Mouse (Mus musculus) embryonic facial prominence, embryonic 13.5 days (tissue): ENCODE results near the gene Cd4. TPM values are rescaled to one million over a fixed set of nuclear protein-coding genes. Genes with fewer than 3 reads are reported as not detected.

Source experiments
- ATAC-seq: fragments of 200-750 bp; cut with Nextera tagmentation; 2 replicates; pipeline ENCODE4 v1.8.0; 2017; ENCODE audit warnings: low read depth; ENCODE audit not compliant: insufficient number of reproducible peaks, insufficient read depth, low FRiP score, low TSS enrichment
- H3K27ac ChIP-seq: fragments of 300-500 bp; sonication (generic); 2 replicates; pipeline ENCODE4 v1.5.1; 2015; ENCODE audit warnings: moderate library complexity, mild to moderate bottlenecking, inconsistent platforms
- H3K27me3 ChIP-seq: fragments of 300-500 bp; sonication (generic); 2 replicates; pipeline ENCODE4 v1.6.1; 2015; ENCODE audit warnings: mild to moderate bottlenecking, inconsistent platforms
- H3K36me3 ChIP-seq: fragments of 300-500 bp; sonication (generic); 2 replicates; pipeline ENCODE4 v1.6.1; 2015; ENCODE audit warnings: mild to moderate bottlenecking, inconsistent platforms
- H3K4me1 ChIP-seq: fragments of 300-500 bp; sonication (generic); 2 replicates; pipeline ENCODE4 v1.6.1; 2015; ENCODE audit warnings: inconsistent platforms
- H3K4me2 ChIP-seq: fragments of 300-500 bp; sonication (generic); 2 replicates; pipeline ENCODE4 v1.6.1; 2015; ENCODE audit warnings: moderate library complexity, mild to moderate bottlenecking, inconsistent platforms
- H3K4me3 ChIP-seq: fragments of 300-500 bp; sonication (generic); 2 replicates; pipeline ENCODE4 v1.5.1; 2015; ENCODE audit warnings: mild to moderate bottlenecking, inconsistent platforms
- H3K9ac ChIP-seq: fragments of 300-500 bp; sonication (generic); 2 replicates; pipeline ENCODE4 v1.6.1; 2015; ENCODE audit warnings: mild to moderate bottlenecking, inconsistent platforms
- H3K9me3 ChIP-seq: fragments of 300-500 bp; sonication (generic); 2 replicates; pipeline ENCODE4 v1.6.1; 2016; ENCODE audit warnings: inconsistent platforms
- WGBS: fragments of 180-500 bp; shearing (Covaris S2); methylation state at CpG from one replicate; pipeline ENCODE4 v1.1.7; 2015; ENCODE audit warnings: mixed read lengths; 5-methylcytosine and 5-hydroxymethylcytosine counted together
- polyA plus RNA-seq: library from polyadenylated mRNA; unstranded; fragments of >200 nt; fragmentation: Nextera tagmentation; extraction: Ambion mirVana; gene quantifications from 2 replicates; pipeline ENCODE4 v1.2.1, GENCODE M21; 2015

Cd4 gene
- polyA plus RNA-seq, 1 experiment from 2014 or later = 0.37 TPM

DNA sequence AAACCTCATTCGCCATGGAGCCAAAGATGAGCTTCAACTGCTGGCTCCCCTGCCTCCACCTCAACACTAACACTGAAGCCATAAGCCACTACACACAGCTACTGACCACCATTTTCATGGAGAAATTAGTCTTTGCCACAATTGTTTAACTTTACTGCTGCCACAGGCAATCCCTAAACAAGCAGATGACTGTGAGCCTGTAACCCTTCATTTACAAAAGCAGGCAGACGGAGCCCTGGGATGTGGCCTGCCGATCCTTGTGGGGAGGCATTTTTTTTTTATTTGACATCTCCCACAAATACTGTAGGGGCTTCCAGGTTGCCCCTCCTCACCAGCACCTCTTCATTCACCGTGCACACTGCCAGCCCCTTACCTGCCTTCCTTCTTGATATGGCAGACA lies 71.4 kb downstream of the Cd4 start:
- Histone ChIP-seq H3K4me3 (no peak overlapping the region), H3K9ac (no peak overlapping the region), H3K9me3 (no peaks in the 10 kb centered on the region), H3K27me3 (no peaks in the 10 kb centered on the region), H3K36me3 (peaks cover 76% of the 10 kb centered on the region), H3K4me2 (no peak overlapping the region), H3K27ac (no peak overlapping the region), H3K4me1 (peaks cover 25% of the 10 kb centered on the region)
- no peak for ATAC-seq
- 86% methylated on average over 4 of the region's 4 CpGs for WGBS

DNA sequence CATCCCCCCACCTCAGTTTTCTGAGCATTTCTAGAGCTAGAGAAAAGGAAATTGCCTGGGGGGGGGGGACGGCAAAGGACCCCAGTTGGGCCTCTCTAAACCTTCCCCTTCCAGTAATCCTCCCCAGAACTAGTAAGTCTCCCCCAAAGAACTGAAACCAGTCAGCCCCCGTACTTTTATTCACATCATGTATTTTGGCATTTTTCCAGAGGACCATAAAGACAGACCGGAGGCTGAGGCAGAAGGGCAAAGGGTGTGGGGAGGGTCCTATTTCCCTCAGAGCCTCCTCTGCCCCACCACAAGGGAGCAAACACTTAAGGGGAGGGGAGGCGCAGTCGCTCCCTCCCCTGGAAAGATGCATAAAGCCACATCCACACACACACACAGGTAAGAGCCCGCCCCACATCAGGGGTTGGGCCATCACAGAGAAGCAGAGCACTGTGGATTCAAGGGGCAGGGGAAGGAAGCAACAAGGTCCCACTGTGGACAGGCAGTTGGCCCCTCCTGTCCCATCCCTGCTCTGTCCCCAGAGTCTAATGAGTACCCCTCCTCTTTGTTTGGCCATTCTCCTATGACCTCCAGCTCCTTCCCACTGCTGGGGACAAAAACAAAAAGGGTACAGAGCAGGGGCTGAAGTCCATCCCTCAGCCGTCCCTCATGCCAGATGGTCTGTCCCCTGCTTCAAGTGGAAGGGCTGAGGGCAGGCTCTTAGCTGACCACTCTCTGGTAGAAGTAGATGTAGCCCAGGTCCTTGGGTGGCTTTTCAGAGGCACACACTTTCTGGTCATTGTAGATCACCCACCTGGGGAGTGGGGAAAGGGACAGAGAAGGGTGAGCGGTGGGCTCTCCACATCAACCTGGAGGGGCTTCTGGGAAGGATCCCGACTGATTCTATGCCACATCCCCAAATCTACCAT lies 72.9 kb downstream of the Cd4 start:
- H3K27ac ChIP-seq = no peak overlapping the region; the same call in 1 of the 2 replicates
- peak overlapping the region; percentile 92; the same call in 1 of the 2 replicates for H3K4me2 ChIP-seq
- H3K36me3 ChIP-seq = peaks cover 74% of the 10 kb centered on the region
- ATAC-seq = no peak
- peak overlapping the region; percentile 89; the same call in 1 of the 2 replicates for H3K9ac ChIP-seq
- H3K9me3 ChIP-seq = no peaks in the 10 kb centered on the region
- H3K4me1 ChIP-seq = peaks cover 33% of the 10 kb centered on the region
- H3K27me3 ChIP-seq = no peaks in the 10 kb centered on the region
- WGBS = 72% methylated on average over 9 of the region's 9 CpGs
- H3K4me3 ChIP-seq = no peak overlapping the region

Other genes starting within 250 kb of the Cd4 start
- 52.0 and 59.3 TPM in 2 replicates for gene Lpcat3, start 225.2 kb downstream of the Cd4 start, polyA plus RNA-seq
- 199 and 214 TPM in 2 replicates for gene Emg1, start 176.0 kb downstream of the Cd4 start, polyA plus RNA-seq
- gene Phb2, start 175.9 kb downstream of the Cd4 start, polyA plus RNA-seq = 337 and 351 TPM in 2 replicates
- 9.2 and 13.9 TPM in 2 replicates for gene Ptpn6, start 149.5 kb downstream of the Cd4 start, polyA plus RNA-seq
- gene Grcc10, start 146.8 kb downstream of the Cd4 start, polyA plus RNA-seq = 487 and 605 TPM in 2 replicates
- gene Gm45234, start 132.2 kb downstream of the Cd4 start, polyA plus RNA-seq = 0.33 TPM in 1 of 2 replicates, not detected in the other
- 22.1 and 22.2 TPM in 2 replicates for gene Atn1, start 131.7 kb downstream of the Cd4 start, polyA plus RNA-seq
- 10.7 and 10.9 TPM in 2 replicates for gene Eno2, start 118.5 kb downstream of the Cd4 start, polyA plus RNA-seq
- 0.97 and 1.3 TPM in 2 replicates for gene Lrrc23, start 108.5 kb downstream of the Cd4 start, polyA plus RNA-seq
- 9.1 and 10.5 TPM in 2 replicates for gene Spsb2, start 79.6 kb downstream of the Cd4 start, polyA plus RNA-seq
- 710 and 723 TPM in 2 replicates for gene Tpi1, start 73.9 kb downstream of the Cd4 start, polyA plus RNA-seq
- gene Usp5, start 58.7 kb downstream of the Cd4 start, polyA plus RNA-seq = 149 and 163 TPM in 2 replicates
- 142 and 184 TPM in 2 replicates for gene Cdca3, start 58.7 kb downstream of the Cd4 start, polyA plus RNA-seq
- gene Gnb3, start 47.9 kb downstream of the Cd4 start, polyA plus RNA-seq = 0.25 and 0.52 TPM in 2 replicates
- gene P3h3, start 30.5 kb downstream of the Cd4 start, polyA plus RNA-seq = 60.5 and 60.8 TPM in 2 replicates
- gene Gpr162, start 24.2 kb downstream of the Cd4 start, polyA plus RNA-seq = 2.0 and 2.4 TPM in 2 replicates
- 2.9 and 3.7 TPM in 2 replicates for gene Lag3, start 23.5 kb upstream of the Cd4 start, polyA plus RNA-seq
- 327 and 349 TPM in 2 replicates for gene Ptms, start 31.9 kb upstream of the Cd4 start, polyA plus RNA-seq
- 342 and 360 TPM in 2 replicates for gene Mlf2, start 43.2 kb upstream of the Cd4 start, polyA plus RNA-seq
- gene Cops7a, start 77.3 kb upstream of the Cd4 start, polyA plus RNA-seq = 124 and 138 TPM in 2 replicates
- gene Pianp, start 108.5 kb upstream of the Cd4 start, polyA plus RNA-seq = 10.0 TPM in 2 replicates
- 19.9 and 23.5 TPM in 2 replicates for gene Zfp384, start 120.9 kb upstream of the Cd4 start, polyA plus RNA-seq
- gene Ing4, start 151.5 kb upstream of the Cd4 start, polyA plus RNA-seq = 164 and 187 TPM in 2 replicates
- 21.7 and 22.7 TPM in 2 replicates for gene Acrbp, start 161.5 kb upstream of the Cd4 start, polyA plus RNA-seq
- gene Lpar5, start 179.7 kb upstream of the Cd4 start, polyA plus RNA-seq = 0.59 and 0.97 TPM in 2 replicates
- 83.3 and 91.2 TPM in 2 replicates for gene Chd4, start 207.8 kb upstream of the Cd4 start, polyA plus RNA-seq
- 62.5 and 69.3 TPM in 2 replicates for gene Nop2, start 243.7 kb upstream of the Cd4 start, polyA plus RNA-seq